Mouse (Mus musculus) CH12.LX (cell line): Measurements from ENCODE around the gene Myrip. TPM values are rescaled to one million over a fixed set of nuclear protein-coding genes. Genes with fewer than 3 reads are reported as not detected.

ENCODE experiments used
- DNase-seq: peaks from one replicate; pipeline ENCODE4 v3.0.0-alpha.2; 2013; ENCODE audit errors: extremely low read depth
- H3K27ac ChIP-seq: 2 replicates; pipeline ENCODE4 v1.5.1; 2012; ENCODE audit warnings: low read depth, mild to moderate bottlenecking, control low read depth, moderate library complexity; ENCODE audit not compliant: insufficient read depth
- H3K27me3 ChIP-seq: replicated peaks from 2 replicates; pipeline ENCODE3; 2012; ENCODE audit warnings: inconsistent platforms
- H3K36me3 ChIP-seq, 2 experiments: replicated peaks in 1 of 2; 2 replicates each; pipeline versions ENCODE3 to v1.6.1; 2012; ENCODE audit warnings: inconsistent platforms in 1 of 2, low read length in 1 of 2, mild to moderate bottlenecking in 1 of 2, mixed read lengths in 1 of 2, moderate library complexity in 1 of 2; ENCODE audit not compliant: control insufficient read depth in 1 of 2, insufficient read depth in 1 of 2
- H3K4me1 ChIP-seq, 2 experiments: 2 replicates each; pipeline ENCODE4 v1.6.1; 2012; ENCODE audit warnings: inconsistent platforms in 1 of 2, moderate library complexity in 1 of 2; ENCODE audit not compliant: insufficient read depth in 2 of 2, control insufficient read depth in 1 of 2
- H3K4me2 ChIP-seq: 2 replicates; pipeline ENCODE4 v1.6.1; 2012; ENCODE audit warnings: low read depth, mild to moderate bottlenecking, control low read depth; ENCODE audit not compliant: poor library complexity, insufficient read depth, severe bottlenecking
- H3K4me3 ChIP-seq, 3 experiments: fragments of 150-350 bp in 1 of 3; sonication (generic) in 1 of 3; replicated peaks in 1 of 3; 2 replicates each; pipeline versions ENCODE3 to v1.5.1; 2011 to 2012; ENCODE audit warnings: low read depth in 2 of 3, low read length in 2 of 3, mild to moderate bottlenecking in 2 of 3, moderate library complexity in 2 of 3, control low read depth in 1 of 3, improper control_type of control experiment in 1 of 3, inconsistent platforms in 1 of 3, mixed read lengths in 1 of 3; ENCODE audit not compliant: poor library complexity in 1 of 3
- H3K79me2 ChIP-seq: replicated peaks from 2 replicates; pipeline ENCODE4 v1.6.1; 2012; ENCODE audit warnings: mild to moderate bottlenecking, moderate library complexity; ENCODE audit not compliant: control insufficient read depth, poor library complexity, insufficient read depth, severe bottlenecking; ENCODE audit errors: extremely low read depth
- H3K9ac ChIP-seq: 2 replicates; pipeline ENCODE4 v1.6.1; 2012; ENCODE audit warnings: low read depth, mild to moderate bottlenecking, control low read depth, moderate library complexity; ENCODE audit not compliant: insufficient read depth
- H3K9me3 ChIP-seq: replicated peaks from 2 replicates; pipeline ENCODE3; 2012; ENCODE audit warnings: low read length, inconsistent platforms, mixed read lengths
- CHD1 ChIP-seq: IDR thresholded peaks from 2 replicates; pipeline ENCODE4 v1.6.1; 2012; ENCODE audit warnings: low read depth, low read length, improper control_type of control experiment, inconsistent platforms
- ELF1 ChIP-seq: IDR thresholded peaks from 2 replicates; pipeline ENCODE4 v1.6.1; 2014; ENCODE audit warnings: low read depth, mild to moderate bottlenecking, inconsistent platforms, low read length, improper control_type of control experiment
- EP300 ChIP-seq: IDR thresholded peaks from 2 replicates; pipeline ENCODE4 v1.6.1; 2011; ENCODE audit warnings: low read length, improper control_type of control experiment
- JUND ChIP-seq: conservative IDR thresholded peaks from 2 replicates; pipeline ENCODE4 v1.6.1; 2011; ENCODE audit warnings: low read depth, low read length, improper control_type of control experiment
- KAT2A ChIP-seq: IDR thresholded peaks from 2 replicates; pipeline ENCODE4 v1.6.1; 2012; ENCODE audit warnings: low read length, improper control_type of control experiment, inconsistent platforms; ENCODE audit not compliant: insufficient replicate concordance
- MAFK ChIP-seq: IDR thresholded peaks from 2 replicates; pipeline ENCODE4 v1.6.1; 2011; ENCODE audit warnings: low read length, improper control_type of control experiment; ENCODE audit not compliant: insufficient replicate concordance
- MAZ ChIP-seq: IDR thresholded peaks from 2 replicates; pipeline ENCODE4 v1.6.1; 2012; ENCODE audit warnings: low read depth, mild to moderate bottlenecking, inconsistent platforms, low read length, improper control_type of control experiment, moderate library complexity
- MXI1 ChIP-seq: IDR thresholded peaks from 2 replicates; pipeline ENCODE4 v1.6.1; 2011; ENCODE audit warnings: mild to moderate bottlenecking, low read depth, low read length, improper control_type of control experiment
- MYC ChIP-seq: IDR thresholded peaks from 2 replicates; pipeline ENCODE4 v1.6.1; 2011; ENCODE audit warnings: low read depth, mild to moderate bottlenecking, improper control_type of control experiment, low read length
- PAX5 ChIP-seq: IDR thresholded peaks from 2 replicates; pipeline ENCODE4 v1.6.1; 2012; ENCODE audit warnings: low read length, inconsistent platforms, mixed read lengths
- POLR2A ChIP-seq: IDR thresholded peaks from 2 replicates; pipeline ENCODE4 v1.6.1; 2011; ENCODE audit warnings: low read depth, mild to moderate bottlenecking, improper control_type of control experiment, low read length
- RCOR1 ChIP-seq: conservative IDR thresholded peaks from 2 replicates; pipeline ENCODE4 v1.6.1; 2012; ENCODE audit warnings: low read depth, mild to moderate bottlenecking, inconsistent platforms, low read length, improper control_type of control experiment
- SIN3A ChIP-seq: IDR thresholded peaks from 2 replicates; pipeline ENCODE4 v1.6.1; 2012; ENCODE audit warnings: low read length, improper control_type of control experiment, inconsistent platforms
- SMC3 ChIP-seq: IDR thresholded peaks from 2 replicates; pipeline ENCODE4 v1.6.1; 2011; ENCODE audit warnings: low read depth, low read length, improper control_type of control experiment
- USF1 ChIP-seq: IDR thresholded peaks from 2 replicates; pipeline ENCODE4 v1.6.1; 2014; ENCODE audit warnings: low read depth, mild to moderate bottlenecking, inconsistent platforms, low read length, improper control_type of control experiment
- ZC3H11A ChIP-seq: IDR thresholded peaks from 2 replicates; pipeline ENCODE4 v1.6.1; 2012; ENCODE audit warnings: low read depth, mild to moderate bottlenecking, inconsistent platforms, low read length, improper control_type of control experiment
- dilution Hi-C: fragments of 300-500 bp; cut with MboI; formaldehyde crosslinking; loops from 2 replicates; pipeline ENCODE4 v1.14.3; 2020; ENCODE audit warnings: low sequenced_read_pairs; ENCODE audit not compliant: extremely low pct_unique_long_range_greater_than_20kb, extremely low pct_ligation_motif_present
- in situ Hi-C: fragments of 300-500 bp; cut with MboI; formaldehyde crosslinking; loops from 3 replicates; pipeline ENCODE4 v1.14.3; 2019; ENCODE audit warnings: low sequenced_read_pairs, low pct_ligation_motif_present, low pct_unique_long_range_greater_than_20kb, mixed read lengths
- polyA plus RNA-seq: library from polyadenylated mRNA; unstranded; fragments of >175 nt; gene quantifications from 2 replicates; pipeline ENCODE4 v1.2.1, GENCODE M21; 2012; ENCODE audit warnings: low read depth; ENCODE audit not compliant: insufficient read length
- total RNA-seq, 2 experiments: library from RNA; depleted of rRNA; stranded (reverse); fragments of 300-350 nt in 1 of 2; fragments of >200 nt in 1 of 2; gene quantifications; 2 replicates each; pipeline ENCODE4 v1.2.3; 2012 to 2014

Gene Myrip
- total and polyA plus RNA-seq, 3 experiments: not detected

GRCm38 (mm10) chr9:120395188-120395587, 93.9 kb downstream of the Myrip start:
- H3K79me2 ChIP-seq: no peaks in the 10 kb centered on the region
- no peak overlapping the region for H3K27ac ChIP-seq
- in situ Hi-C loops (no loop called here), dilution Hi-C loops (no loop called here)
- H3K27me3 ChIP-seq: peaks cover 24% of the 10 kb centered on the region
- peaks cover 2% of the 10 kb centered on the region for H3K9me3 ChIP-seq
- H3K9ac ChIP-seq: no peak overlapping the region
- H3K36me3 ChIP-seq: no peaks in the 10 kb centered on the region
- TF ChIP-seq MYC (no peak), ZC3H11A (no peak)
- no peak overlapping the region for H3K4me3 ChIP-seq
- H3K4me1 ChIP-seq: no peaks in the 10 kb centered on the region
- no peak for DNase-seq
- no peak overlapping the region for H3K4me2 ChIP-seq

DNA sequence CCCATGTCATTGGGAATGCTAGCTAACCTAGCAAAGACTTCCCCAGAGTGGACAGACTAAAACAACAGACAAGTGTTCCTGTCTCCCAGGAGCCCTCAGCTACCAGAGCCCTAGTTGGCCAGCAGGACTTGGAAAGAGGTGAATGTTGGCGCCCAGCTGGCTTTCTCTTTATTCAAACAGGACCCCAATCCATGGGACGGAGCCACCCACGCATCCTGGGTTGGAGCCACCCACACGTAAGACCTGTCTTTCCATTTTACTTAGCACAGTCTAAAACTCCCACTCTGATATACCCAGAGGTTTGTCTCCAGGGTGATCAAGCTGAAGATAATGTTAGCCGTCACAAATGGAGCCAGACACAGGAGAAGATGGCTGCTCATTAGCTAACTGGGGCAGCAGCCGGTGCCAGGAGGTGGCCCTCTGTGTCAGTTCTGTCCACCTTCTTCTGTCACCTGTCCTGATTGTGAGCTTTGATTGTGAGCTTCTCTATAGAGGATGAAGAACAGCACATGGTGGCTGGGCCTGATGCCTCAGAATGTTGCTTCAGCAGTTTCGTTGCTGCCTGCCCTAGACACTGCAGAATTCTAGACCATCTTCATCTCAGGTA, 95.4 kb downstream of the Myrip start:
- no peak overlapping the region for H3K4me2 ChIP-seq
- dilution Hi-C loops (no loop called here), in situ Hi-C loops (no loop called here)
- H3K9ac ChIP-seq: no peak overlapping the region
- no peaks in the 10 kb centered on the region for H3K4me1 ChIP-seq
- peaks cover 24% of the 10 kb centered on the region for H3K27me3 ChIP-seq
- no peak overlapping the region for H3K27ac ChIP-seq
- H3K36me3 ChIP-seq: no peaks in the 10 kb centered on the region
- peaks cover 2% of the 10 kb centered on the region for H3K9me3 ChIP-seq
- H3K79me2 ChIP-seq: no peaks in the 10 kb centered on the region
- no peak overlapping the region for H3K4me3 ChIP-seq
- TF ChIP-seq MXI1: no peak
- TF ChIP-seq KAT2A: no peak
- TF ChIP-seq ZC3H11A: no peak
- TF ChIP-seq POLR2A: no peak
- no peak for TF ChIP-seq MYC
- TF ChIP-seq CHD1: no peak
- TF ChIP-seq JUND: no peak
- no peak for TF ChIP-seq MAFK
- TF ChIP-seq SMC3: no peak
- no peak for TF ChIP-seq USF1
- no peak for TF ChIP-seq EP300
- TF ChIP-seq SIN3A: no peak
- TF ChIP-seq MAZ: no peak
- no peak for TF ChIP-seq ELF1
- no peak for TF ChIP-seq RCOR1
- TF ChIP-seq PAX5: no peak
- TF ChIP-seq, all 38 proteins: peak for 0
- no peak for DNase-seq
